Mouse (Mus musculus) retina, postnatal 7 days (tissue): ENCODE results near the gene Syne3.
A peak's percentile ranks its signal among the peaks of the same experiment; 100 is the strongest.

Experiments
- DNase-seq: peaks from one replicate; pipeline ENCODE4 v3.0.0-alpha.2; 2012; ENCODE audit warnings: low read depth, low spot score

The Syne3 gene

GRCm38 (mm10) chr12:105000487-105001283, 8.9 kb downstream of the Syne3 start:
- DNase-seq, result no peak

GRCm38 (mm10) chr12:104999171-104999570, 10.4 kb downstream of the Syne3 start:
- no peak for DNase-seq

GRCm38 (mm10) chr12:104998541-104998940, 11.1 kb downstream of the Syne3 start:
- DNase-seq, result no peak

- DNase-seq, result no peak
Measured at GRCm38 (mm10) chr12:104997641-104998293, 11.8 kb downstream of the Syne3 start.

GRCm38 (mm10) chr12:104997159-104997558, 12.4 kb downstream of the Syne3 start:
- DNase-seq, result no peak

GRCm38 (mm10) chr12:104996012-104996728, 13.4 kb downstream of the Syne3 start:
- no peak for DNase-seq

GRCm38 (mm10) chr12:104995259-104995876, 14.2 kb downstream of the Syne3 start:
- no peak for DNase-seq

GRCm38 (mm10) chr12:104992838-104993237, 16.8 kb downstream of the Syne3 start:
- DNase-seq, result no peak

GRCm38 (mm10) chr12:104992123-104992741, 17.4 kb downstream of the Syne3 start:
- no peak for DNase-seq

GRCm38 (mm10) chr12:104990741-104991454, 18.7 kb downstream of the Syne3 start:
- no peak for DNase-seq

GRCm38 (mm10) chr12:104987936-104988335, 21.7 kb downstream of the Syne3 start:
- DNase-seq, result no peak

GRCm38 (mm10) chr12:104986781-104987180, 22.8 kb downstream of the Syne3 start:
- DNase-seq, result no peak

GRCm38 (mm10) chr12:104986001-104986400, 23.6 kb downstream of the Syne3 start:
- no peak for DNase-seq

- no peak for DNase-seq
Measured at GRCm38 (mm10) chr12:104985088-104985487, 24.5 kb downstream of the Syne3 start.

GRCm38 (mm10) chr12:104983476-104983875, 26.1 kb downstream of the Syne3 start:
- DNase-seq, result no peak

GRCm38 (mm10) chr12:104978943-104979723, 30.5 kb downstream of the Syne3 start:
- DNase-seq, result no peak

GRCm38 (mm10) chr12:104978420-104978819, 31.2 kb downstream of the Syne3 start:
- DNase-seq, result no peak

- no peak for DNase-seq
Measured at GRCm38 (mm10) chr12:104976903-104977302, 32.7 kb downstream of the Syne3 start.

GRCm38 (mm10) chr12:104976331-104976817, 33.2 kb downstream of the Syne3 start:
- peak; percentile 32 for DNase-seq

- no peak for DNase-seq
Measured at GRCm38 (mm10) chr12:104972860-104973259, 36.7 kb downstream of the Syne3 start.
